Mouse (Mus musculus): ENCODE measurements around the gene Dcun1d2. TPM values are rescaled to one million over a fixed set of nuclear protein-coding genes. Genes with fewer than 3 reads are reported as not detected.

The Dcun1d2 gene
- total and polyA plus RNA-seq, 2 experiments: 10.7 to 13.1 TPM

DNA sequence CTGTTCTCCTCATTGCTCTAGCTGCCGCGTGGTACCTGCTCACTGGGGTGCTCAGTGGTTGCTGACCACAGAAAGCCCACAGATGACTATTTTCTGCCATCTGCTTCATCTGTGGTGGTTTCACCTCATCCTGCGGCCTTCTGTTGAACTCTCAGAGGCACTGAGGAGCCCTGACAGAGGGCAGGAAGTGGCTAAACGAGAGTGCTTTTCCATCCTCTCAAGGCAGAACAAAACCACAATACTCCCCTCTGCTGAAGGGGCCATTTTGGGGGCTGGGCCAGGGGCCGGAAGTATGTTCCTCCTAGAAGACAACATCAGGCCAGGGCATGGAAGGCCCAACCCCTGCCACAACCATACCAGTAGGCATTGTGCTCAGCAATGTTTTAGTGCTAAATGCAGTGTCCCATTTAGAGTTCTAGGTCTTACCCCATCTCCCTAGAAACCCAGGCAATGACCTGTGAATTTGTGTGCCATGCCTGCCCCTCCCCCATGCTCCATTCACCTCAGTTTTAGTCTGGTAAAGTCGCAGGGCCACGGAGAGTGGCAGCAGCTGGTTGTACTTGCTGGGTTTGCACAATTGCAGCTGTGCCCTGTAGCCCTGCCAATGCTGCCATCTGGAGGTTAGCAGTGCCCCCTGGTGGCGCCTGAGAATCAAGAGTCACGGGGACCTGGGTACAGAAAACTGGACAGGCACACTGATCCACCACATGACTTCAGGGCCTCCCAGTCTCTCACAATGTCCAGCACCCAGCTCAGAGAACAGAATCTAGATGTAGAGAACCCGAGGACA lies 74.3 kb downstream of the Dcun1d2 start:
- no peaks in the 10 kb centered on the region for H3K79me2 ChIP-seq (ENCODE audit: control insufficient read depth, insufficient read depth, low read length)
- WGBS: 24% methylated on average over 10 of the region's 10 CpGs
- H3K27ac ChIP-seq (replicated peaks; ENCODE audit: insufficient read depth, low read depth, low read length): no peak overlapping the region
- no peaks in the 10 kb centered on the region for H3K27me3 ChIP-seq (ENCODE audit: control insufficient read depth, insufficient read depth, low read length)
- peaks cover 3% of the 10 kb centered on the region; the same call in 1 of the 2 replicates for H3K4me1 ChIP-seq (ENCODE audit: control insufficient read depth, insufficient read depth, low read length)
- H3K4me3 ChIP-seq (ENCODE audit: insufficient read depth, low read depth, low read length): no peak overlapping the region
- H3K36me3 ChIP-seq (ENCODE audit: control insufficient read depth, insufficient read depth, low read length): no peaks in the 10 kb centered on the region
- TF ChIP-seq CTCF (IDR thresholded peaks at IDR 0.05; ENCODE audit: low read depth, low read length) (peak; percentile 94), POLR2A (IDR thresholded peaks at IDR 0.05; ENCODE audit: extremely low read depth, insufficient read depth, low read length) (no peak)
- no peak overlapping the region for H3K9ac ChIP-seq (ENCODE audit: low read depth, low read length)
- peak; percentile 79 for DNase-seq (ENCODE audit: extremely low read depth, low read depth, low spot score)

GRCm38 (mm10) chr8:13209770-13210169 lies 78.2 kb downstream of the Dcun1d2 start:
- WGBS: 47% methylated on average over 1 of the region's 1 CpGs
- no peaks in the 10 kb centered on the region for H3K36me3 ChIP-seq (ENCODE audit: control insufficient read depth, insufficient read depth, low read length)
- TF ChIP-seq POLR2A (IDR thresholded peaks at IDR 0.05; ENCODE audit: extremely low read depth, insufficient read depth, low read length): no peak
- no peak for TF ChIP-seq CTCF (IDR thresholded peaks at IDR 0.05; ENCODE audit: low read depth, low read length)
- no peaks in the 10 kb centered on the region for H3K79me2 ChIP-seq (ENCODE audit: control insufficient read depth, insufficient read depth, low read length)
- no peak overlapping the region for H3K27ac ChIP-seq (replicated peaks; ENCODE audit: insufficient read depth, low read depth, low read length)
- H3K4me1 ChIP-seq (ENCODE audit: control insufficient read depth, insufficient read depth, low read length): peaks cover 3% of the 10 kb centered on the region; the same call in 1 of the 2 replicates
- H3K9ac ChIP-seq (ENCODE audit: low read depth, low read length): no peak overlapping the region
- H3K27me3 ChIP-seq (ENCODE audit: control insufficient read depth, insufficient read depth, low read length): no peaks in the 10 kb centered on the region
- peak; percentile 11 for DNase-seq (ENCODE audit: extremely low read depth, low read depth, low spot score)
- no peak overlapping the region for H3K4me3 ChIP-seq (ENCODE audit: insufficient read depth, low read depth, low read length)

- H3K4me1 ChIP-seq (ENCODE audit: control insufficient read depth, insufficient read depth, low read length): peaks cover 3% of the 10 kb centered on the region; the same call in 1 of the 2 replicates
These were observed 79.1 kb downstream of the Dcun1d2 start for GRCm38 (mm10) chr8:13208627-13209355.

DNA sequence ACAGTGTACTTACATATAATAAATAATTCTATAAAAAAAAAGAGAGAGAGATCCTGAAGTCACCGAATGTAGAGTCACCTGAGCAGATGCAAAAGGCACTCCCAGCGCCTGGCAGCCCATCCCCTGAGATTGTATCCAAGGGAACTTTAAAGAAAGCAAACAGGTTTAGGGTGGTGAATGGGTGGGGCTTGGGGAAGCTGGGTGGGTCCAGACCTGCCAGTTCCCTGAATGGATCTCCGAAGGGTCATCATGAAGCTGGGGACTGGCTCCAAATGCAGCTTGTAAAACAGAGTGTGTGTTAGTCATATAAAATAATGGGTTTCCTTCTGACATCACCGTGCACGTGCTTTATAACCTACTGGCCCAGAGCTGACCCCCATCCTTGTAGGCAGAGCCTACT lies 81.6 kb downstream of the Dcun1d2 start:
- Histone ChIP-seq H3K9ac (ENCODE audit: low read depth, low read length) (no peak overlapping the region), H3K4me3 (ENCODE audit: insufficient read depth, low read depth, low read length) (no peak overlapping the region), H3K79me2 (ENCODE audit: control insufficient read depth, insufficient read depth, low read length) (no peaks in the 10 kb centered on the region), H3K27ac (replicated peaks; ENCODE audit: insufficient read depth, low read depth, low read length) (no peak overlapping the region), H3K36me3 (ENCODE audit: control insufficient read depth, insufficient read depth, low read length) (no peaks in the 10 kb centered on the region; the same call in 1 of the 2 replicates), H3K4me1 (ENCODE audit: control insufficient read depth, insufficient read depth, low read length) (no peaks in the 10 kb centered on the region), H3K27me3 (ENCODE audit: control insufficient read depth, insufficient read depth, low read length) (no peaks in the 10 kb centered on the region)
- WGBS: 45% methylated on average over 5 of the region's 5 CpGs
- TF ChIP-seq CTCF (IDR thresholded peaks at IDR 0.05; ENCODE audit: low read depth, low read length): no peak
- no peak for TF ChIP-seq POLR2A (IDR thresholded peaks at IDR 0.05; ENCODE audit: extremely low read depth, insufficient read depth, low read length)
- DNase-seq (ENCODE audit: extremely low read depth, low read depth, low spot score): no peak

More at GRCm38 (mm10) chr8:13208627-13209355, 79.1 kb downstream of the Dcun1d2 start:
- DNase-seq (ENCODE audit: extremely low read depth, low read depth, low spot score): peak; percentile 26
- 32% methylated on average over 6 of the region's 6 CpGs for WGBS
- Histone ChIP-seq H3K36me3 (ENCODE audit: control insufficient read depth, insufficient read depth, low read length) (no peaks in the 10 kb centered on the region), H3K27me3 (ENCODE audit: control insufficient read depth, insufficient read depth, low read length) (no peaks in the 10 kb centered on the region), H3K9ac (ENCODE audit: low read depth, low read length) (no peak overlapping the region), H3K4me3 (ENCODE audit: insufficient read depth, low read depth, low read length) (no peak overlapping the region), H3K79me2 (ENCODE audit: control insufficient read depth, insufficient read depth, low read length) (no peaks in the 10 kb centered on the region), H3K27ac (replicated peaks; ENCODE audit: insufficient read depth, low read depth, low read length) (no peak overlapping the region)
- TF ChIP-seq POLR2A (IDR thresholded peaks at IDR 0.05; ENCODE audit: extremely low read depth, insufficient read depth, low read length) (no peak), CTCF (IDR thresholded peaks at IDR 0.05; ENCODE audit: low read depth, low read length) (peak; percentile 44; the same call in 1 of the 2 replicates)

Other genes starting within 250 kb of the Dcun1d2 start
- gene Proz, start 227.2 kb downstream of the Dcun1d2 start, total RNA-seq (2014; rRNA removed): 240 and 252 TPM in 2 replicates
- 374 and 460 TPM in 2 replicates for gene Proz, start 227.2 kb downstream of the Dcun1d2 start, polyA plus RNA-seq (2012; rRNA removed)
- gene Pcid2, start 182.7 kb downstream of the Dcun1d2 start, total RNA-seq (2014; rRNA removed): 7.0 and 11.2 TPM in 2 replicates
- 11.6 and 12.2 TPM in 2 replicates for gene Pcid2, start 182.7 kb downstream of the Dcun1d2 start, polyA plus RNA-seq (2012; rRNA removed)
- gene Cul4a, start 182.5 kb downstream of the Dcun1d2 start, total RNA-seq (2014; rRNA removed): 85.4 and 95.0 TPM in 2 replicates
- 42.4 and 46.0 TPM in 2 replicates for gene Cul4a, start 182.5 kb downstream of the Dcun1d2 start, polyA plus RNA-seq (2012; rRNA removed)
- 381 and 420 TPM in 2 replicates for gene Lamp1, start 129.0 kb downstream of the Dcun1d2 start, total RNA-seq (2014; rRNA removed)
- 563 and 625 TPM in 2 replicates for gene Lamp1, start 129.0 kb downstream of the Dcun1d2 start, polyA plus RNA-seq (2012; rRNA removed)
- gene Grtp1, start 87.5 kb downstream of the Dcun1d2 start, total RNA-seq (2014; rRNA removed): 25.3 and 25.5 TPM in 2 replicates
- gene Grtp1, start 87.5 kb downstream of the Dcun1d2 start, polyA plus RNA-seq (2012; rRNA removed): 28.3 and 30.3 TPM in 2 replicates
- gene Adprhl1, start 34.0 kb downstream of the Dcun1d2 start, total RNA-seq (2014; rRNA removed): 0.74 TPM in 1 of 2 replicates, not detected in the other
- not detected in 2 replicates for gene Adprhl1, start 34.0 kb downstream of the Dcun1d2 start, polyA plus RNA-seq (2012; rRNA removed)
- 5.1 and 5.5 TPM in 2 replicates for gene Tmco3, start 59 bp upstream of the Dcun1d2 start, total RNA-seq (2014; rRNA removed)
- 7.0 and 9.0 TPM in 2 replicates for gene Tmco3, start 59 bp upstream of the Dcun1d2 start, polyA plus RNA-seq (2012; rRNA removed)
- gene Tfdp1, start 50.6 kb upstream of the Dcun1d2 start, total RNA-seq (2014; rRNA removed): 12.8 and 13.2 TPM in 2 replicates
- 12.9 TPM in 2 replicates for gene Tfdp1, start 50.6 kb upstream of the Dcun1d2 start, polyA plus RNA-seq (2012; rRNA removed)
- gene Atp4b, start 108.7 kb upstream of the Dcun1d2 start, total RNA-seq (2014; rRNA removed): not detected in 2 replicates
- not detected in 2 replicates for gene Atp4b, start 108.7 kb upstream of the Dcun1d2 start, polyA plus RNA-seq (2012; rRNA removed)
- gene Grk1, start 117.0 kb upstream of the Dcun1d2 start, total RNA-seq (2014; rRNA removed): not detected in 2 replicates
- gene Grk1, start 117.0 kb upstream of the Dcun1d2 start, polyA plus RNA-seq (2012; rRNA removed): not detected in 2 replicates
- gene Tmem255b, start 147.1 kb upstream of the Dcun1d2 start, total RNA-seq (2014; rRNA removed): not detected in 2 replicates
- gene Tmem255b, start 147.1 kb upstream of the Dcun1d2 start, polyA plus RNA-seq (2012; rRNA removed): 0.19 and 0.35 TPM in 2 replicates
- gene Gas6, start 206.4 kb upstream of the Dcun1d2 start, total RNA-seq (2014; rRNA removed): 23.9 and 25.5 TPM in 2 replicates
- gene Gas6, start 206.4 kb upstream of the Dcun1d2 start, polyA plus RNA-seq (2012; rRNA removed): 36.6 and 50.5 TPM in 2 replicates